ENCODE assay signal across 7 mouse cellular contexts in genomic region chr11:60311025-60311854, GRCm38 (mm10). TPM values are rescaled to one million over a fixed set of nuclear protein-coding genes. Genes with fewer than 3 reads are reported as not detected.
A peak's percentile ranks its signal among the peaks of the same experiment; 100 is the strongest.
DNase-seq lines count a peak whose midpoint lies in the region; ATAC-seq lines count a peak whose summit lies in the region.

No protein-coding gene starts in this region.

- H3K36me3 ChIP-seq in forebrain, embryonic 13.5 days (ENCODE audit: poor library complexity, severe bottlenecking), result no peaks in the 10 kb centered on the region
- H3K36me3 ChIP-seq in heart, embryonic 15.5 days, result no peaks in the 10 kb centered on the region
- no peaks in the 10 kb centered on the region for H3K36me3 ChIP-seq in limb, embryonic 15.5 days

- H3K27ac ChIP-seq in forebrain, embryonic 13.5 days, result peak overlapping the region; percentile 99
- H3K27ac ChIP-seq in heart, embryonic 15.5 days, result peak overlapping the region; percentile 76
- H3K27ac ChIP-seq in limb, embryonic 15.5 days, result peak overlapping the region; percentile 71

- peak overlapping the region; percentile 58 for H3K9ac ChIP-seq in forebrain, embryonic 13.5 days
- H3K9ac ChIP-seq in heart, embryonic 15.5 days, result no peak overlapping the region
- H3K9ac ChIP-seq in limb, embryonic 15.5 days, result no peak overlapping the region

- peak overlapping the region; percentile 9; the same call in 1 of the 2 replicates for H3K4me3 ChIP-seq in forebrain, embryonic 13.5 days
- H3K4me3 ChIP-seq in heart, embryonic 15.5 days, result no peak overlapping the region
- H3K4me3 ChIP-seq in limb, embryonic 15.5 days, result no peak overlapping the region

- no peaks in the 10 kb centered on the region for H3K27me3 ChIP-seq in forebrain, embryonic 13.5 days
- no peaks in the 10 kb centered on the region for H3K27me3 ChIP-seq in heart, embryonic 15.5 days
- no peaks in the 10 kb centered on the region for H3K27me3 ChIP-seq in limb, embryonic 15.5 days

- H3K4me2 ChIP-seq in forebrain, embryonic 13.5 days, result peak overlapping the region; percentile 46
- H3K4me2 ChIP-seq in heart, embryonic 15.5 days, result peak overlapping the region; percentile 50
- no peak overlapping the region; the same call in 1 of the 2 replicates for H3K4me2 ChIP-seq in limb, embryonic 15.5 days

- ATAC-seq in forebrain, embryonic 13.5 days, result peak; percentile 89
- peak; percentile 78; the same call in 1 of the 2 replicates for ATAC-seq in heart, embryonic 15.5 days (replicated peaks; ENCODE audit: insufficient number of reproducible peaks, insufficient read depth, low FRiP score, low read depth)
- peak; percentile 26; the same call in 1 of the 2 replicates for ATAC-seq in limb, embryonic 15.5 days (ENCODE audit: insufficient number of reproducible peaks, low FRiP score, low TSS enrichment, low read depth)

- H3K4me1 ChIP-seq in forebrain, embryonic 13.5 days, result peaks cover 56% of the 10 kb centered on the region
- H3K4me1 ChIP-seq in heart, embryonic 15.5 days (replicated peaks), result peaks cover 42% of the 10 kb centered on the region
- H3K4me1 ChIP-seq in limb, embryonic 15.5 days, result peaks cover 45% of the 10 kb centered on the region

- under 1% methylated on average over 8 of the region's 8 CpGs for WGBS in forebrain, embryonic 13.5 days
- 8% methylated on average over 8 of the region's 8 CpGs for WGBS in heart, embryonic 15.5 days
- WGBS in limb, embryonic 15.5 days, result 18% methylated on average over 8 of the region's 8 CpGs

- no peaks in the 10 kb centered on the region for H3K9me3 ChIP-seq in forebrain, embryonic 13.5 days (replicated peaks)
- H3K9me3 ChIP-seq in heart, embryonic 15.5 days (replicated peaks), result no peaks in the 10 kb centered on the region
- H3K9me3 ChIP-seq in limb, embryonic 15.5 days, result no peaks in the 10 kb centered on the region

- DNase-seq in cerebellum, adult 11 months, result peak; percentile 83
- DNase-seq in kidney, postnatal 10 days, result peak; percentile 92
- peak; percentile 39 for DNase-seq in neural tube, embryonic 10.5 days (ENCODE audit: extremely low spot score, low spot score)
- no peak for DNase-seq in spleen, adult 12 weeks (ENCODE audit: low spot score)

RNA-seq across cellular contexts. Expression of gene Tom1l2, which starts 41.5 kb away (rescaled TPM):
- 29.7 and 35.3 TPM in 2 replicates for polyA plus RNA-seq in forebrain, embryonic 13.5 days (2015; fragmentation: Nextera tagmentation; extraction: Ambion mirVana)
- polyA plus RNA-seq in heart, embryonic 15.5 days (2015; fragmentation: Nextera tagmentation; extraction: Ambion mirVana), result 30.0 and 37.8 TPM in 2 replicates
- 33.4 and 33.7 TPM in 2 replicates for polyA plus RNA-seq in limb, embryonic 15.5 days (2015; fragmentation: Nextera tagmentation; extraction: Ambion mirVana)

RNA-seq across cellular contexts. Expression of gene Drc3, which starts 41.9 kb away (rescaled TPM):
- polyA plus RNA-seq in forebrain, embryonic 13.5 days (2015; fragmentation: Nextera tagmentation; extraction: Ambion mirVana), result 3.1 and 5.8 TPM in 2 replicates
- 2.9 and 3.1 TPM in 2 replicates for polyA plus RNA-seq in heart, embryonic 15.5 days (2015; fragmentation: Nextera tagmentation; extraction: Ambion mirVana)
- polyA plus RNA-seq in limb, embryonic 15.5 days (2015; fragmentation: Nextera tagmentation; extraction: Ambion mirVana), result 1.7 and 1.8 TPM in 2 replicates

Comparison
In these comparisons a context has a peak if more than half of its experiments do, and no peak if none do; other contexts are left out.
1. ATAC-seq: peak in every context shown above with its lines; median percentile 89 in forebrain, embryonic 13.5 days; 78 in heart, embryonic 15.5 days; 26 in limb, embryonic 15.5 days.